Mouse (Mus musculus) liver, embryonic 15.5 days (tissue): ENCODE data around the gene Ophn1. TPM values are rescaled to one million over a fixed set of nuclear protein-coding genes. Genes with fewer than 3 reads are reported as not detected.

Experiments
- ATAC-seq: fragments of 200-750 bp; cut with Nextera tagmentation; 2 replicates; pipeline ENCODE4 v1.8.0; 2017; ENCODE audit warnings: moderate number of reproducible peaks, mild to moderate bottlenecking, moderate library complexity; ENCODE audit not compliant: insufficient read depth
- H3K27ac ChIP-seq: fragments of 300-500 bp; sonication (generic); replicated peaks from 2 replicates; pipeline ENCODE4 v1.5.1; 2015; ENCODE audit warnings: mild to moderate bottlenecking, inconsistent platforms
- H3K27me3 ChIP-seq: fragments of 300-500 bp; sonication (generic); 2 replicates; pipeline ENCODE4 v1.6.1; 2015; ENCODE audit warnings: mild to moderate bottlenecking, inconsistent platforms
- H3K36me3 ChIP-seq: fragments of 300-500 bp; sonication (generic); replicated peaks from 2 replicates; pipeline ENCODE4 v1.6.1; 2015; ENCODE audit warnings: moderate library complexity, mild to moderate bottlenecking, inconsistent platforms
- H3K4me1 ChIP-seq: fragments of 300-500 bp; sonication (generic); replicated peaks from 2 replicates; pipeline ENCODE4 v1.6.1; 2015; ENCODE audit warnings: inconsistent platforms
- H3K4me2 ChIP-seq: fragments of 300-500 bp; sonication (generic); 2 replicates; pipeline ENCODE4 v1.6.1; 2015; ENCODE audit warnings: moderate library complexity, mild to moderate bottlenecking, inconsistent platforms
- H3K4me3 ChIP-seq: fragments of 300-500 bp; sonication (generic); replicated peaks from 2 replicates; pipeline ENCODE4 v1.5.1; 2015; ENCODE audit warnings: mild to moderate bottlenecking, inconsistent platforms
- H3K9ac ChIP-seq: fragments of 300-500 bp; sonication (generic); 2 replicates; pipeline ENCODE4 v1.6.1; 2015; ENCODE audit warnings: moderate library complexity, mild to moderate bottlenecking, inconsistent platforms
- H3K9me3 ChIP-seq: fragments of 300-500 bp; sonication (generic); replicated peaks from 2 replicates; pipeline ENCODE4 v1.6.1; 2016; ENCODE audit warnings: inconsistent platforms
- WGBS: fragments of 180-500 bp; shearing (Covaris S2); methylation state at CpG from one replicate; pipeline ENCODE4 v1.1.7; 2015; ENCODE audit warnings: mixed read lengths; ENCODE audit not compliant: insufficient replicate concordance; 5-methylcytosine and 5-hydroxymethylcytosine counted together
- polyA plus RNA-seq: library from polyadenylated mRNA; unstranded; fragments of >200 nt; fragmentation: Nextera tagmentation; extraction: Ambion mirVana; gene quantifications from 2 replicates; pipeline ENCODE4 v1.2.1, GENCODE M21; 2015

Gene Ophn1
- polyA plus RNA-seq, 1 experiment from 2014 or later: 1.7 TPM

GRCm38 (mm10) chrX:98881085-98881484 lies 9.7 kb downstream of the Ophn1 start:
- Histone ChIP-seq H3K4me3 (no peak overlapping the region), H3K27me3 (peaks cover 9% of the 10 kb centered on the region; the same call in 1 of the 2 replicates), H3K27ac (no peak overlapping the region), H3K36me3 (no peaks in the 10 kb centered on the region), H3K9me3 (no peaks in the 10 kb centered on the region), H3K9ac (no peak overlapping the region), H3K4me1 (no peaks in the 10 kb centered on the region), H3K4me2 (no peak overlapping the region)
- WGBS: 24% methylated on average over 2 of the region's 2 CpGs
- ATAC-seq: no peak

- WGBS: 73% methylated on average over 6 of the region's 6 CpGs
- no peaks in the 10 kb centered on the region for H3K4me1 ChIP-seq
- H3K9ac ChIP-seq: no peak overlapping the region
- no peak overlapping the region for H3K27ac ChIP-seq
- no peak overlapping the region for H3K4me2 ChIP-seq
- no peak overlapping the region for H3K4me3 ChIP-seq
- no peaks in the 10 kb centered on the region for H3K9me3 ChIP-seq
- no peak for ATAC-seq
- H3K36me3 ChIP-seq: no peaks in the 10 kb centered on the region
- H3K27me3 ChIP-seq: peaks cover 9% of the 10 kb centered on the region; the same call in 1 of the 2 replicates
These were observed 10.5 kb downstream of the Ophn1 start for GRCm38 (mm10) chrX:98880314-98880713.

GRCm38 (mm10) chrX:98875144-98875543 lies 15.7 kb downstream of the Ophn1 start:
- Histone ChIP-seq H3K9me3 (no peaks in the 10 kb centered on the region), H3K27ac (no peak overlapping the region), H3K4me1 (no peaks in the 10 kb centered on the region), H3K27me3 (0 out of 2 replicates have a peak, but pooled peaks cover 4% of the 10 kb centered on the region), H3K36me3 (no peaks in the 10 kb centered on the region), H3K4me2 (no peak overlapping the region), H3K4me3 (no peak overlapping the region), H3K9ac (no peak overlapping the region)
- no peak for ATAC-seq
- 56% methylated on average over 6 of the region's 6 CpGs for WGBS

- Histone ChIP-seq H3K4me2 (no peak overlapping the region), H3K9ac (no peak overlapping the region), H3K27me3 (no peaks in the 10 kb centered on the region), H3K9me3 (no peaks in the 10 kb centered on the region), H3K36me3 (no peaks in the 10 kb centered on the region), H3K27ac (no peak overlapping the region), H3K4me1 (no peaks in the 10 kb centered on the region), H3K4me3 (no peak overlapping the region)
- ATAC-seq: no peak
- WGBS: 63% methylated on average over 5 of the region's 5 CpGs
These were observed 16.7 kb downstream of the Ophn1 start for GRCm38 (mm10) chrX:98874086-98874485.

- Histone ChIP-seq H3K9me3 (no peaks in the 10 kb centered on the region), H3K9ac (no peak overlapping the region), H3K4me1 (no peaks in the 10 kb centered on the region), H3K36me3 (no peaks in the 10 kb centered on the region), H3K27me3 (no peaks in the 10 kb centered on the region), H3K4me2 (no peak overlapping the region), H3K4me3 (no peak overlapping the region), H3K27ac (no peak overlapping the region)
- 57% methylated on average over 1 of the region's 1 CpGs for WGBS
- ATAC-seq: no peak
These were observed 18.8 kb downstream of the Ophn1 start for GRCm38 (mm10) chrX:98872064-98872463.

- Histone ChIP-seq H3K9ac (no peak overlapping the region), H3K4me2 (no peak overlapping the region), H3K27ac (no peak overlapping the region), H3K36me3 (no peaks in the 10 kb centered on the region), H3K9me3 (no peaks in the 10 kb centered on the region), H3K4me1 (no peaks in the 10 kb centered on the region), H3K27me3 (no peaks in the 10 kb centered on the region), H3K4me3 (no peak overlapping the region)
- WGBS: 54% methylated on average over 1 of the region's 1 CpGs
- no peak for ATAC-seq
These were observed 20.3 kb downstream of the Ophn1 start for GRCm38 (mm10) chrX:98870541-98870940.

GRCm38 (mm10) chrX:98869735-98870134 lies 21.1 kb downstream of the Ophn1 start:
- 40% methylated on average over 2 of the region's 2 CpGs for WGBS
- Histone ChIP-seq H3K9ac (no peak overlapping the region), H3K27ac (no peak overlapping the region), H3K27me3 (no peaks in the 10 kb centered on the region), H3K4me3 (no peak overlapping the region), H3K4me1 (no peaks in the 10 kb centered on the region), H3K36me3 (no peaks in the 10 kb centered on the region), H3K4me2 (no peak overlapping the region), H3K9me3 (no peaks in the 10 kb centered on the region)
- no peak for ATAC-seq

GRCm38 (mm10) chrX:98869165-98869564 lies 21.7 kb downstream of the Ophn1 start:
- Histone ChIP-seq H3K4me3 (no peak overlapping the region), H3K27ac (no peak overlapping the region), H3K9ac (no peak overlapping the region), H3K36me3 (no peaks in the 10 kb centered on the region), H3K4me1 (no peaks in the 10 kb centered on the region), H3K9me3 (no peaks in the 10 kb centered on the region), H3K4me2 (no peak overlapping the region), H3K27me3 (no peaks in the 10 kb centered on the region)
- 42% methylated on average over 5 of the region's 5 CpGs for WGBS
- ATAC-seq: no peak

GRCm38 (mm10) chrX:98860167-98860566 lies 30.7 kb downstream of the Ophn1 start:
- Histone ChIP-seq H3K4me1 (no peaks in the 10 kb centered on the region), H3K9ac (no peak overlapping the region), H3K27ac (no peak overlapping the region), H3K4me3 (no peak overlapping the region), H3K27me3 (no peaks in the 10 kb centered on the region), H3K9me3 (no peaks in the 10 kb centered on the region), H3K36me3 (no peaks in the 10 kb centered on the region), H3K4me2 (no peak overlapping the region)
- no peak; the same call in 1 of the 2 replicates for ATAC-seq
- 33% methylated on average over 5 of the region's 5 CpGs for WGBS

GRCm38 (mm10) chrX:98856046-98856445 lies 34.8 kb downstream of the Ophn1 start:
- H3K9ac ChIP-seq: no peak overlapping the region
- no peak overlapping the region for H3K4me3 ChIP-seq
- H3K9me3 ChIP-seq: no peaks in the 10 kb centered on the region
- no peak for ATAC-seq
- H3K36me3 ChIP-seq: no peaks in the 10 kb centered on the region
- WGBS: 73% methylated on average over 2 of the region's 2 CpGs
- no peak overlapping the region for H3K4me2 ChIP-seq
- no peaks in the 10 kb centered on the region for H3K4me1 ChIP-seq
- no peaks in the 10 kb centered on the region for H3K27me3 ChIP-seq
- H3K27ac ChIP-seq: no peak overlapping the region

- WGBS: 75% methylated on average over 6 of the region's 6 CpGs
- Histone ChIP-seq H3K4me2 (no peak overlapping the region), H3K9ac (no peak overlapping the region), H3K36me3 (no peaks in the 10 kb centered on the region), H3K27me3 (0 out of 2 replicates have a peak, but pooled peaks cover 5% of the 10 kb centered on the region), H3K27ac (no peak overlapping the region), H3K4me1 (no peaks in the 10 kb centered on the region), H3K4me3 (no peak overlapping the region), H3K9me3 (no peaks in the 10 kb centered on the region)
- no peak for ATAC-seq
These were observed 40.0 kb downstream of the Ophn1 start for GRCm38 (mm10) chrX:98850869-98851268.

- Histone ChIP-seq H3K4me3 (no peak overlapping the region), H3K4me2 (no peak overlapping the region), H3K4me1 (no peaks in the 10 kb centered on the region), H3K27me3 (no peaks in the 10 kb centered on the region), H3K36me3 (no peaks in the 10 kb centered on the region), H3K9ac (no peak overlapping the region), H3K9me3 (no peaks in the 10 kb centered on the region), H3K27ac (no peak overlapping the region)
- WGBS: 60% methylated on average over 2 of the region's 2 CpGs
- no peak for ATAC-seq
These were observed 49.2 kb downstream of the Ophn1 start for GRCm38 (mm10) chrX:98841606-98842005.
